Mouse (Mus musculus) gastrocnemius, adult 18-20 months (tissue): Measurements from ENCODE around the gene Spg21. TPM values are rescaled to one million over a fixed set of nuclear protein-coding genes. Genes with fewer than 3 reads are reported as not detected.

Source experiments
- DNase-seq: peaks from one replicate; pipeline ENCODE4 v3.0.0; 2021; ENCODE audit warnings: low spot score
- long read RNA-seq, 2 experiments: library from polyadenylated mRNA; stranded (forward); transcript quantifications; one replicate each; pipeline ENCODE4 v2.0.0; 2021
- total RNA-seq, 2 experiments: library from RNA; stranded (reverse); gene quantifications; 2 replicates each; pipeline ENCODE4 v1.2.3; 2021

Gene Spg21
- total RNA-seq = 1 to 10 TPM; 5.5 to 9.1 TPM
- long read RNA-seq, experiment 1, transcript Spg21-201 (9 exons, 2,680 nt) = major isoform, 14 of 15 reads
- long read RNA-seq, experiment 1, partial matches to known transcripts = 0 of 15 reads
- long read RNA-seq, experiment 1, other reads (novel, unspliced or antisense) = 1 of 15 reads
- long read RNA-seq, experiment 2, transcript Spg21-201 (9 exons, 2,680 nt) = major isoform, 5 of 8 reads
- long read RNA-seq, experiment 2, partial matches to known transcripts = 1 of 8 reads
- long read RNA-seq, experiment 2, other reads (novel, unspliced or antisense) = 2 of 8 reads

- DNase-seq = peak; percentile 96
Observed at GRCm38 (mm10) chr9:65460732-65461442, at the start of gene Spg21. Gene Spg21, plus strand, starts transcription at chr9:65460947.

- DNase-seq = no peak
Observed at GRCm38 (mm10) chr9:65411326-65411725, 49.4 kb upstream of the Spg21 start.

GRCm38 (mm10) chr9:65417738-65418137 lies 43.0 kb upstream of the Spg21 start:
- DNase-seq = no peak

- no peak for DNase-seq
Observed at GRCm38 (mm10) chr9:65419633-65420032, 41.1 kb upstream of the Spg21 start.

GRCm38 (mm10) chr9:65422760-65423501 lies 37.8 kb upstream of the Spg21 start, which contains the start of gene Slc51b:
Gene Slc51b, minus strand, starts transcription at chr9:65422955.
- DNase-seq = no peak

- no peak for DNase-seq
Observed at GRCm38 (mm10) chr9:65424393-65424792, 36.4 kb upstream of the Spg21 start.

GRCm38 (mm10) chr9:65427511-65427910 lies 33.2 kb upstream of the Spg21 start:
- no peak for DNase-seq

GRCm38 (mm10) chr9:65428003-65428402 lies 32.7 kb upstream of the Spg21 start:
- DNase-seq = no peak

- no peak for DNase-seq
Observed at GRCm38 (mm10) chr9:65430401-65430800, 30.3 kb upstream of the Spg21 start.

GRCm38 (mm10) chr9:65430921-65431320 lies 29.8 kb upstream of the Spg21 start:
- DNase-seq = no peak

GRCm38 (mm10) chr9:65432236-65432635 lies 28.5 kb upstream of the Spg21 start:
- peak; percentile 93 for DNase-seq

GRCm38 (mm10) chr9:65434140-65434539 lies 26.6 kb upstream of the Spg21 start:
- peak; percentile 24 for DNase-seq

GRCm38 (mm10) chr9:65435211-65435610 lies 25.5 kb upstream of the Spg21 start:
- no peak for DNase-seq

- DNase-seq = peak; percentile 92
Observed at GRCm38 (mm10) chr9:65435671-65436301, 25.0 kb upstream of the Spg21 start, which contains the start of gene Mtfmt. Gene Mtfmt, plus strand, starts transcription at chr9:65435782.

- DNase-seq = no peak
Observed at GRCm38 (mm10) chr9:65444692-65445091, 16.1 kb upstream of the Spg21 start.

- no peak for DNase-seq
Observed at GRCm38 (mm10) chr9:65447951-65448350, 12.8 kb upstream of the Spg21 start.

GRCm38 (mm10) chr9:65458975-65459374 lies 1.8 kb upstream of the Spg21 start:
- DNase-seq = no peak

GRCm38 (mm10) chr9:65460198-65460597 lies 549 bp upstream of the Spg21 start:
- DNase-seq = no peak

- DNase-seq = no peak
Observed at GRCm38 (mm10) chr9:65462544-65462943, 1.8 kb downstream of the Spg21 start.

- DNase-seq = peak; percentile 11
Observed at GRCm38 (mm10) chr9:65464161-65464560, 3.4 kb downstream of the Spg21 start.

GRCm38 (mm10) chr9:65465241-65465640 lies 4.5 kb downstream of the Spg21 start:
- no peak for DNase-seq

- no peak for DNase-seq
Observed at GRCm38 (mm10) chr9:65467686-65468085, 6.9 kb downstream of the Spg21 start.
